Mouse (Mus musculus): ENCODE data around the gene Rabgef1.

DNA sequence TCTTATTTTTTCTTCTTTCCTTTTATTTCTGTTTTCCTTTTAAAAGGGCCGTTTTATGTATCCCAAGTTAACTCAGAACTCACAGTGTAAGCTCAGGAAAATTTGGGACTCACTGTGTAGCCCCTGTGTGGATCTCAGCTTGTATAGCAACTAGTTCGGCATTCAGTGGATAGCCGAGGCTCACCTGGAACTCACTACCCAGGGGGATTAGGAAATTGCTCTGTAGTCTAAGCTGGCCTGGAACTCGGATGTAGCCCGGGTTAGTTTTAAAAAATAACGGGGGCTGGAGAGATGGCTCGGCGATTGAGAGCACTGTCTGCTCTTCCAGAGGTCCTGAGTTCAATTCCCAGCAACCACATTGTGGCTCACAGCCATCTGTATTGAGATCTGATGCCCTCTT is 85.7 kb downstream of the Rabgef1 start:
- TF ChIP-seq CTCF (IDR thresholded peaks at IDR 0.05; ENCODE audit: low read depth, low read length) (no peak), POLR2A (IDR thresholded peaks at IDR 0.05; ENCODE audit: extremely low read depth, insufficient read depth, low read length) (no peak)
